Mouse (Mus musculus) lung, postnatal 0 days (tissue): ENCODE measurements at regions not wholly inside any gene's neighbourhood (a gene's known extent, or its start where the extent isn't known, plus 50 kb on each side); places are given as distances from the start of the nearest gene placed in this dataset.

Experiments
- CTCF ChIP-seq: IDR thresholded peaks from 2 replicates; pipeline ENCODE4 v1.5.1; 2016; ENCODE audit warnings: antibody characterized with exemption, mild to moderate bottlenecking
- EP300 ChIP-seq: IDR thresholded peaks from 2 replicates; pipeline ENCODE4 v1.6.1; 2016; ENCODE audit warnings: antibody characterized with exemption, mild to moderate bottlenecking, control low read depth

- TF ChIP-seq EP300 (no peak), CTCF (no peak)
Observed at GRCm38 (mm10) chr3:148614971-148615671, 375.2 kb downstream of the Adgrl2 start.
